Mouse (Mus musculus): Measurements from ENCODE around the gene Dbp.

- TF ChIP-seq GATA1 (IDR thresholded peaks at IDR 0.05; ENCODE audit: borderline replicate concordance, low read length) = no peak
- no peak for TF ChIP-seq FLI1 (IDR thresholded peaks at IDR 0.05; ENCODE audit: low read length)
Measured at GRCm38 (mm10) chr7:45722348-45722713, 17.4 kb downstream of the Dbp start.
